Mouse (Mus musculus): ENCODE measurements at regions not wholly inside any gene's neighbourhood (a gene's known extent, or its start where the extent isn't known, plus 50 kb on each side); places are given as distances from the start of the nearest gene placed in this dataset.

- no peak overlapping the region for H3K4me3 ChIP-seq
- no peak overlapping the region for H3K9ac ChIP-seq
- H3K4me2 ChIP-seq (replicated peaks), result no peak overlapping the region
- ATAC-seq (ENCODE audit: low FRiP score, low read depth), result no peak
- H3K9me3 ChIP-seq, result no peaks in the 10 kb centered on the region
- H3K4me1 ChIP-seq, result no peaks in the 10 kb centered on the region
- no peak overlapping the region for H3K27ac ChIP-seq
- 79% methylated on average over 4 of the region's 4 CpGs for WGBS
- H3K36me3 ChIP-seq, result no peaks in the 10 kb centered on the region
- no peaks in the 10 kb centered on the region for H3K27me3 ChIP-seq (replicated peaks)
These were observed 343.3 kb downstream of the Insc start for GRCm38 (mm10) chr7:115086542-115087448.

DNA sequence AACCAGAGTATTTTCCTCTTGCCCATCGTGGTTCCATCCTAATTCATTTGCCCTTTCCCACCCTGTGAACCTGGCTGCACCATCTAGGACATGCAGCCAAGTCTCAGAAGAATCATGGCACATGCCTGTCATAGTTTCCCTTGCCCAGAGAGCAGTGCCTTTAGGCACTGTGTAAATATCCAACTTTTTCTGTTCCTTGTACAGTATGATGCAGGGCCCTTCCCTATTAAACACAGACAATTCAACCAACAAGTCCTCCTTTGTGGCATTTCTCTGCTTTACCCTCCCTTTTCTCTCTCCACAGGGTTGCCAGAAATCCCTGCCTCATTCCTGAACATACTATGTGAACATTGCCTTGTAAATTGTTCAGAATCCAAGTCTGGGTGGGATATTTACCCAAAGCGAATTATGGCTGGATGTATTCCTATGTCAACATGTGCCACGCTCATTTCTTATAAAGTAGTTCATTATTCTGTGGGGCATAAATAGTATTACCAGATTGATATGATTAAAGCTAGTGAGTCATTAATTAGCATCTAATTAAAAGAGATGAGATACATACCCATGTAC is 349.1 kb downstream of the Insc start:
- Histone ChIP-seq H3K4me1 (no peaks in the 10 kb centered on the region), H3K36me3 (no peaks in the 10 kb centered on the region)

DNA sequence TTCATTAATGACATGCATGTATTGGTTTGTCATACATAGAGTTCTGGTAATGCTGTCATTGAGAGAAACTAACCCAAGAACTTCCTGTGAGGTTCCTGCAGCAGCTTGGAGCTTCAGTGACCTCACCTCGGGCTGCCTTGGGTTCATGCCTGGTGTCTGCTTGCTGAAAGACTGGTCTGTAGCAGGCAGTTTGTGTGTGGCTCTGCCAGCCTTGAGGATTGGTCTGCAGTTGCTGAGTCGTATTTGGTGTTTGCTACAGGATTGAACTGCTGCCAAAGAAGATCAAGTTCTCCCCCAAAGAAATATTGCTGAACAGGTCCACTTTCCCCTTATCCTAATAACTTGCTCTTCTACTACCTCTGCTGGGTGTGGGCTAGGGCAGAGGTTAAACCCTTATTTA is 362.5 kb downstream of the Insc start:
- no peak overlapping the region for H3K9ac ChIP-seq
- no peak overlapping the region for H3K4me3 ChIP-seq
- H3K9me3 ChIP-seq, result no peaks in the 10 kb centered on the region
- no peaks in the 10 kb centered on the region for H3K4me1 ChIP-seq
- no peak overlapping the region for H3K27ac ChIP-seq
- no peak for ATAC-seq (ENCODE audit: low FRiP score, low read depth)
- no peaks in the 10 kb centered on the region for H3K27me3 ChIP-seq (replicated peaks)
- 71% methylated on average over 2 of the region's 2 CpGs for WGBS
- no peak overlapping the region for H3K4me2 ChIP-seq (replicated peaks)
- no peaks in the 10 kb centered on the region for H3K36me3 ChIP-seq

More for the DNA sequence above, 349.1 kb downstream of the Insc start:
- no peak for ATAC-seq (ENCODE audit: low FRiP score, low read depth)
- no peaks in the 10 kb centered on the region for H3K27me3 ChIP-seq (replicated peaks)
- H3K9ac ChIP-seq, result no peak overlapping the region
- no peak overlapping the region for H3K27ac ChIP-seq
- WGBS, result 82% methylated on average over 3 of the region's 3 CpGs
- H3K4me2 ChIP-seq (replicated peaks), result no peak overlapping the region
- H3K4me3 ChIP-seq, result no peak overlapping the region
- H3K9me3 ChIP-seq, result no peaks in the 10 kb centered on the region

DNA sequence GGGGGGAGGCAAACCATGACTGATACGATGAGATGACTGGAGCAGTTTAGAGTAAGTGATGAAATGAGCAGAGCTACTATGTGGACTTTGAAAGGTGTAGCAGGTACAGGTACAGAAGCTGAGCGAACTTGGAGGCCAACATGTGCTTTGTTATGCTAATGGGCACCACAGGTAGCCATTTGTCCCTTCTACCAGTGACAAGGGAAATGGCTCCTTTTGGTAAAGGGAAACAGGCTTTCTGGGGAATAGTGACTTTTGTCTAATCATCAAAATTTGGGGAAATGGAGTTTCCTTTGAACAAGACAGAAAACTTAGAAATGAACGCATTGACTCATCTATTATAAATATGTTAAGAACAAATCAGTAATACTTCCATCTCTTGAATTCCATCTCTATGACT is 368.8 kb downstream of the Insc start:
- no peak overlapping the region for H3K9ac ChIP-seq
- 57% methylated on average over 3 of the region's 3 CpGs for WGBS
- no peaks in the 10 kb centered on the region for H3K9me3 ChIP-seq
- no peaks in the 10 kb centered on the region for H3K27me3 ChIP-seq (replicated peaks)
- H3K27ac ChIP-seq, result no peak overlapping the region
- H3K36me3 ChIP-seq, result no peaks in the 10 kb centered on the region
- no peak overlapping the region for H3K4me3 ChIP-seq
- no peak for ATAC-seq (ENCODE audit: low FRiP score, low read depth)
- H3K4me2 ChIP-seq (replicated peaks), result no peak overlapping the region
- H3K4me1 ChIP-seq, result no peaks in the 10 kb centered on the region; the same call in 1 of the 2 replicates

DNA sequence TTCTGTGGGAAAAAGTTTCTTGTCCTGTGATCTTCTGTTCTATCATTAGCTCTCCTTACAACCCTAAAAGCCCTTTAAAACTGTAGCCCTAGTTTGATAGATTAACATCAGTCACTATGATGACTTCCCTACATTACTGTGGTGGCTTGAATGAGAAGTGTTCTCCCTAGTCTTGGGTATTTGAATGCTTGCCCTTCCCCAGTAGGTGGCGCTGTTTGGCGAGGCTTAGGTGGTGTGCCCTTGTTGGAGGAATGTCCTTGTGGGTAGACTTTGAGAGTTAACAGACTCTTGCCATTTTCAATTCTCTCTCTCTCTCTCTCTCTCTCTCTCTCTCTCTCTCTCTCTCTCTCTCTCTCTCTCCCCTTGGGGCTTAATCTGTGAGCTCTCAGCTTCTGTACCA is 379.8 kb downstream of the Insc start:
- no peak overlapping the region for H3K27ac ChIP-seq
- peaks cover 7% of the 10 kb centered on the region for H3K4me1 ChIP-seq
- no peak overlapping the region for H3K4me3 ChIP-seq
- no peaks in the 10 kb centered on the region for H3K36me3 ChIP-seq
- 66% methylated on average over 2 of the region's 2 CpGs for WGBS
- no peak for ATAC-seq (ENCODE audit: low FRiP score, low read depth)
- no peaks in the 10 kb centered on the region for H3K9me3 ChIP-seq
- no peaks in the 10 kb centered on the region for H3K27me3 ChIP-seq (replicated peaks)
- H3K4me2 ChIP-seq (replicated peaks), result no peak overlapping the region
- no peak overlapping the region for H3K9ac ChIP-seq

DNA sequence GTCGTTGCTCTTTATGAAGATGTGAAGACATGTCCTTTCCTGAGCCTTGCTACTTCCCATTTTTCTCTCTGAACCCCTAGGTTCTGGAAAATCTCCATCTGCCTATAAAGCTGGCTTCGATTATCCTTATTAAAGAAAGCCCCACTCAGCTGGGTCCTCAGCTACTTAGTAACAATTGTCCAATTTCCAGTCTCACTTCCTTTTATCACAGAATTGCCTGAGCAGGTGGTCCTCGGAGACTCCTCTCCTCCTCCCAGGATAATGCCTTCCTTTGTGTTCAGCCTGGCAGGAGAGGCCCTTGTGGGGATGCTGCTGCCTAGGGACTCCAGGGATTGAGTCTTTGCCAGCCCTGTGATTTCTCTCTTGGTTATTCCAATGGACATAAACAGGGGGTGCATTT is 385.5 kb downstream of the Insc start:
- H3K4me1 ChIP-seq, result peaks cover 24% of the 10 kb centered on the region
- H3K27ac ChIP-seq, result no peak overlapping the region
- ATAC-seq (ENCODE audit: low FRiP score, low read depth), result no peak
- no peaks in the 10 kb centered on the region for H3K9me3 ChIP-seq
- 22% methylated on average over 3 of the region's 3 CpGs for WGBS
- H3K4me2 ChIP-seq (replicated peaks), result no peak overlapping the region
- H3K4me3 ChIP-seq, result no peak overlapping the region
- H3K27me3 ChIP-seq (replicated peaks), result 0 out of 2 replicates have a peak, but pooled peaks cover 2% of the 10 kb centered on the region
- no peak overlapping the region for H3K9ac ChIP-seq
- no peaks in the 10 kb centered on the region for H3K36me3 ChIP-seq

DNA sequence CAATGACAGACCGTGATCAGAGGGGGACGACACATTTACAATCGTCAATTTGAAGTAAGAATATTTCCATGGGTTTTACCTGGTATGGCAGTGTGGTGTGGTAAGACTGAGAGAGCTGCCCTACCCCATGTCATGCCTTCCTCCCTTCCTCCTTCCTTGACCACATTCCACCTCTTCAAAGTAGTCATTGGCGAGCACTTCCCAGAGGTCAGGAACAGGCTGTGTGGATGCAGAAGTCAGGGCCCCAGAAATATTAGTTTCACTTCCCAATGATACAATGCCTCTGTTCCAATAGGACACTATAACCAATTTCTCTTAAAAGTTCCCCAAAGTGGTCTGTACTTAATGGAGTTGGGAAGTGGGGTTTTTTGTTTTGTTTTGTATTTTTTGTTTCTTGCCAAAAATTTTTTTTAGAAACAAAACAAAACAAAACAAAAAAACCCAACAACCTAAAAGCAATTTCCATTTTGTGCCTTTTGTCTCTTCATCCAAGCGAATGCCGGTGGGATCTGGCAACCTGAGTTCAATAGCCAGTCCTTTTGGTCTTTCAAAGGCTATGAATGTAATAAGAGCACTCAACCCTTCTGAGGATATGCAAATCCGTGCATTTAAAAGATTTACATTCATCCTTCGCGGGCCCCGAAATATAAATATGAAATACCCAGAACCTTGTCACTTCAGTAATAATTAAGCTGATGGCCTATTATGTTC is 387.9 kb downstream of the Insc start:
- no peaks in the 10 kb centered on the region for H3K9me3 ChIP-seq
- H3K4me1 ChIP-seq, result peaks cover 24% of the 10 kb centered on the region
- no peak overlapping the region for H3K27ac ChIP-seq
- 0 out of 2 replicates have a peak, but pooled peaks cover 2% of the 10 kb centered on the region for H3K27me3 ChIP-seq (replicated peaks)
- H3K9ac ChIP-seq, result no peak overlapping the region
- 51% methylated on average over 10 of the region's 10 CpGs for WGBS
- no peak overlapping the region for H3K4me3 ChIP-seq
- H3K36me3 ChIP-seq, result no peaks in the 10 kb centered on the region
- H3K4me2 ChIP-seq (replicated peaks), result no peak overlapping the region
- ATAC-seq (ENCODE audit: low FRiP score, low read depth), result no peak

- H3K9ac ChIP-seq, result no peak overlapping the region
- H3K4me2 ChIP-seq (replicated peaks), result no peak overlapping the region; the same call in 1 of the 2 replicates
- ATAC-seq (ENCODE audit: low FRiP score, low read depth), result peak; percentile 55
- H3K4me3 ChIP-seq, result no peak overlapping the region
- 22% methylated on average over 11 of the region's 11 CpGs for WGBS
- peaks cover 24% of the 10 kb centered on the region for H3K4me1 ChIP-seq
- H3K27ac ChIP-seq, result no peak overlapping the region
- H3K27me3 ChIP-seq (replicated peaks), result 0 out of 2 replicates have a peak, but pooled peaks cover 2% of the 10 kb centered on the region
- H3K36me3 ChIP-seq, result no peaks in the 10 kb centered on the region
- H3K9me3 ChIP-seq, result no peaks in the 10 kb centered on the region
These were observed 388.6 kb downstream of the Insc start for GRCm38 (mm10) chr7:115131970-115132551.

DNA sequence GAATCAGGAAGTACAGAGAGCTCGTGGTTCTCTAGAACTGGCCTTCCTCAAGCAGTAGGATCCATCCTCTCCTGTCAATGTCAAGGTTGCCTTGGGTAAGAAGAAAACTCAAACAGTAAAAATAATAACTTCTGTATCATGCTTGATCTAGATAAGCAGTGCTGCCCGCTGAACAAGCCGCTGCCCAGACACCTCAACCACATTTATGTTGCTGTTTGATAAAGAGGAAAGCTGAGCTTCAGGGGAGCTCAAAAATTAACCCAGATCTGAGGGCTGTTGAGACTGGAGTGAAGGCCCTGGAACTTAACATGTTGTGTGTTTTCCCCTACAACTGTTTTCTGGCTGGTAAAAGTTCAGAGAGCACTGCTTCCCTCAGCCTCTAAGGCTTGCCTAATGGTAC is 389.1 kb downstream of the Insc start:
- H3K9me3 ChIP-seq, result no peaks in the 10 kb centered on the region
- no peak overlapping the region for H3K4me2 ChIP-seq (replicated peaks)
- H3K4me1 ChIP-seq, result peaks cover 20% of the 10 kb centered on the region
- no peaks in the 10 kb centered on the region for H3K36me3 ChIP-seq
- no peak for ATAC-seq (ENCODE audit: low FRiP score, low read depth)
- no peak overlapping the region for H3K4me3 ChIP-seq
- H3K9ac ChIP-seq, result no peak overlapping the region
- 88% methylated on average over 3 of the region's 3 CpGs for WGBS
- 0 out of 2 replicates have a peak, but pooled peaks cover 2% of the 10 kb centered on the region for H3K27me3 ChIP-seq (replicated peaks)
- H3K27ac ChIP-seq, result no peak overlapping the region

GRCm38 (mm10) chr7:115134926-115135575 is 391.6 kb downstream of the Insc start:
- 78% methylated on average over 3 of the region's 3 CpGs for WGBS
- Histone ChIP-seq H3K36me3 (no peaks in the 10 kb centered on the region), H3K27me3 (replicated peaks) (0 out of 2 replicates have a peak, but pooled peaks cover 2% of the 10 kb centered on the region), H3K4me2 (replicated peaks) (no peak overlapping the region), H3K4me1 (peaks cover 12% of the 10 kb centered on the region; the same call in 1 of the 2 replicates), H3K9me3 (no peaks in the 10 kb centered on the region), H3K4me3 (no peak overlapping the region), H3K9ac (no peak overlapping the region), H3K27ac (no peak overlapping the region)
- ATAC-seq (ENCODE audit: low FRiP score, low read depth), result no peak

GRCm38 (mm10) chr7:115140286-115140685 is 396.8 kb downstream of the Insc start:
- 65% methylated on average over 3 of the region's 3 CpGs for WGBS
- Histone ChIP-seq H3K27me3 (replicated peaks) (no peaks in the 10 kb centered on the region), H3K4me3 (no peak overlapping the region), H3K9ac (no peak overlapping the region), H3K4me1 (0 out of 2 replicates have a peak, but pooled peaks cover 3% of the 10 kb centered on the region), H3K9me3 (no peaks in the 10 kb centered on the region), H3K4me2 (replicated peaks) (no peak overlapping the region), H3K36me3 (no peaks in the 10 kb centered on the region), H3K27ac (no peak overlapping the region)
- no peak for ATAC-seq (ENCODE audit: low FRiP score, low read depth)

All from neural tube, embryonic 12.5 days (tissue).